Mouse (Mus musculus) intestine, embryonic 16.5 days (tissue): ENCODE data around the gene Trim30b. TPM values are rescaled to one million over a fixed set of nuclear protein-coding genes. Genes with fewer than 3 reads are reported as not detected.
"Not testable (repeated sequence)": the region's sequence is repeated elsewhere in the genome, so short reads cannot be mapped to it uniquely, and the experiment has no call there.

Experiments
- ATAC-seq: fragments of 200-750 bp; cut with Nextera tagmentation; 2 replicates; pipeline ENCODE4 v1.8.0; 2017; ENCODE audit warnings: moderate TSS enrichment, moderate library complexity
- H3K27ac ChIP-seq: fragments of 300-500 bp; sonication (generic); 2 replicates; pipeline ENCODE4 v1.5.1; 2014; ENCODE audit warnings: mild to moderate bottlenecking, low read length
- H3K27me3 ChIP-seq: fragments of 300-500 bp; sonication (generic); replicated peaks from 2 replicates; pipeline ENCODE4 v1.6.1; 2014; ENCODE audit warnings: low read length, control low read depth, mixed read lengths; ENCODE audit not compliant: control insufficient read depth, insufficient read depth
- H3K36me3 ChIP-seq: fragments of 300-500 bp; sonication (generic); 2 replicates; pipeline ENCODE4 v1.6.1; 2014; ENCODE audit warnings: low read length, control low read depth; ENCODE audit not compliant: control insufficient read depth, insufficient read depth
- H3K4me1 ChIP-seq: fragments of 300-500 bp; sonication (generic); 2 replicates; pipeline ENCODE4 v1.6.1; 2014; ENCODE audit warnings: low read length, control low read depth, mixed read lengths; ENCODE audit not compliant: control insufficient read depth, insufficient read depth
- H3K4me2 ChIP-seq: fragments of 300-500 bp; sonication (generic); 2 replicates; pipeline ENCODE4 v1.6.1; 2014; ENCODE audit warnings: low read depth, low read length, control low read depth
- H3K4me3 ChIP-seq: fragments of 300-500 bp; sonication (generic); 2 replicates; pipeline ENCODE4 v1.5.1; 2014; ENCODE audit warnings: mild to moderate bottlenecking, low read length
- H3K9ac ChIP-seq: fragments of 300-500 bp; sonication (generic); 2 replicates; pipeline ENCODE4 v1.6.1; 2014; ENCODE audit warnings: low read depth, low read length
- H3K9me3 ChIP-seq: fragments of 300-500 bp; sonication (generic); 2 replicates; pipeline ENCODE4 v1.6.1; 2016; ENCODE audit warnings: low read length, control low read depth; ENCODE audit not compliant: control insufficient read depth
- WGBS: fragments of 180-500 bp; shearing (Covaris S2); extraction: QIAGEN DNeasy Blood & Tissue Kit; methylation state at CpG from one replicate; pipeline ENCODE4 v1.1.7; 2014; 5-methylcytosine and 5-hydroxymethylcytosine counted together
- polyA plus RNA-seq: library from polyadenylated mRNA; unstranded; fragments of >200 nt; fragmentation: Nextera tagmentation; extraction: Ambion mirVana; gene quantifications from 2 replicates; pipeline ENCODE4 v1.2.1, GENCODE M21; 2015

The Trim30b gene
- polyA plus RNA-seq, 1 experiment from 2014 or later = 0.20 TPM

- 90% methylated on average over 2 of the region's 4 CpGs for WGBS
- not testable (repeated sequence) for ATAC-seq
Observed at GRCm38 (mm10) chr7:104340744-104341143, 28.9 kb downstream of the Trim30b start.

GRCm38 (mm10) chr7:104335547-104335946 is 34.1 kb downstream of the Trim30b start:
- H3K4me1 ChIP-seq, H3K9ac ChIP-seq, H3K4me2 ChIP-seq, H3K36me3 ChIP-seq, H3K9me3 ChIP-seq, ATAC-seq, H3K4me3 ChIP-seq, H3K27ac ChIP-seq, H3K27me3 ChIP-seq: not testable (repeated sequence)
- WGBS = 82% methylated on average over 3 of the region's 3 CpGs

More at GRCm38 (mm10) chr7:104340744-104341143, 28.9 kb downstream of the Trim30b start:
- H3K4me1 ChIP-seq, H3K9me3 ChIP-seq, H3K9ac ChIP-seq, H3K36me3 ChIP-seq, H3K4me2 ChIP-seq, H3K4me3 ChIP-seq, H3K27me3 ChIP-seq, H3K27ac ChIP-seq: not testable (repeated sequence)

- H3K4me1 ChIP-seq, H3K9me3 ChIP-seq, ATAC-seq, H3K9ac ChIP-seq, H3K4me2 ChIP-seq, H3K4me3 ChIP-seq, H3K27ac ChIP-seq, H3K27me3 ChIP-seq, H3K36me3 ChIP-seq: not testable (repeated sequence)
- 92% methylated on average over 2 of the region's 2 CpGs for WGBS
Observed at GRCm38 (mm10) chr7:104329171-104329570, 40.5 kb downstream of the Trim30b start, which contains the start of gene Trim34b. Trim34b (plus strand) TSS chr7:104329471.

- ATAC-seq = no peak
- no peak overlapping the region for H3K4me2 ChIP-seq
- no peak overlapping the region for H3K4me3 ChIP-seq
- H3K27ac ChIP-seq = no peak overlapping the region
- H3K4me1 ChIP-seq = no peaks in the 10 kb centered on the region
- H3K36me3 ChIP-seq = no peaks in the 10 kb centered on the region
- H3K27me3 ChIP-seq = no peaks in the 10 kb centered on the region
- WGBS = 60% methylated on average over 9 of the region's 9 CpGs
- H3K9ac ChIP-seq = no peak overlapping the region
- no peaks in the 10 kb centered on the region for H3K9me3 ChIP-seq
Observed at GRCm38 (mm10) chr7:104322028-104322427, 47.7 kb downstream of the Trim30b start.

GRCm38 (mm10) chr7:104315369-104316080 is 54.2 kb downstream of the Trim30b start, which contains the start of gene Trim12a:
Trim12a (minus strand) TSS chr7:104315466.
- not testable (repeated sequence) for H3K27me3 ChIP-seq, H3K36me3 ChIP-seq, H3K27ac ChIP-seq, H3K9me3 ChIP-seq, H3K4me1 ChIP-seq
- Histone ChIP-seq H3K9ac (peak within 1 kb of the TSS; percentile 58), H3K4me3 (peak within 1 kb of the TSS; percentile 51), H3K4me2 (peak within 1 kb of the TSS; percentile 47)
- WGBS = 16% methylated on average over 4 of the region's 4 CpGs
- peak; percentile 97 for ATAC-seq

- H3K4me2 ChIP-seq = peak overlapping the region; percentile 47
- H3K9me3 ChIP-seq = no peaks in the 10 kb centered on the region
- no peaks in the 10 kb centered on the region for H3K4me1 ChIP-seq
- H3K9ac ChIP-seq = peak overlapping the region; percentile 58
- peak overlapping the region; percentile 51 for H3K4me3 ChIP-seq
- no peaks in the 10 kb centered on the region for H3K27me3 ChIP-seq
- no peaks in the 10 kb centered on the region for H3K36me3 ChIP-seq
- 7% methylated on average over 15 of the region's 15 CpGs for WGBS
- ATAC-seq = peak; percentile 86
- no peak overlapping the region for H3K27ac ChIP-seq
Observed at GRCm38 (mm10) chr7:104314796-104315353, 54.8 kb downstream of the Trim30b start.

Other genes with a start within 250 kb of the Trim30b start
- gene Ubqln5, start 240.1 kb downstream of the Trim30b start, polyA plus RNA-seq = not detected in 2 replicates
- not detected in 2 replicates for gene Olfr643, start 232.5 kb downstream of the Trim30b start, polyA plus RNA-seq
- not detected in 2 replicates for gene Ubqln3, start 226.6 kb downstream of the Trim30b start, polyA plus RNA-seq
- not detected in 2 replicates for gene Ubqlnl, start 219.3 kb downstream of the Trim30b start, polyA plus RNA-seq
- not detected in 2 replicates for gene Olfm5, start 205.1 kb downstream of the Trim30b start, polyA plus RNA-seq
- gene Olfr648, start 186.5 kb downstream of the Trim30b start, polyA plus RNA-seq = 0.11 and 0.20 TPM in 2 replicates
- gene Olfr649, start 173.9 kb downstream of the Trim30b start, polyA plus RNA-seq = not detected in 2 replicates
- 0.78 and 1.2 TPM in 2 replicates for gene Trim6, start 151.1 kb downstream of the Trim30b start, polyA plus RNA-seq
- gene Trim34a, start 125.4 kb downstream of the Trim30b start, polyA plus RNA-seq = 2.0 and 2.6 TPM in 2 replicates
- 0.33 and 0.47 TPM in 2 replicates for gene Trim5, start 81.8 kb downstream of the Trim30b start, polyA plus RNA-seq
- 5.1 and 6.3 TPM in 2 replicates for gene Trim12a, start 54.4 kb downstream of the Trim30b start, polyA plus RNA-seq
- gene Trim34b, start 40.4 kb downstream of the Trim30b start, polyA plus RNA-seq = 0.13 TPM in 1 of 2 replicates, not detected in the other
- gene Trim12c, start 16.5 kb downstream of the Trim30b start, polyA plus RNA-seq = 1.9 and 2.5 TPM in 2 replicates
- gene Trim30c, start 31.0 kb upstream of the Trim30b start, polyA plus RNA-seq = 0.31 and 0.34 TPM in 2 replicates
- gene Trim30a, start 95.3 kb upstream of the Trim30b start, polyA plus RNA-seq = 1.2 TPM in 2 replicates
- 0.88 and 0.93 TPM in 2 replicates for gene Trim30d, start 138.0 kb upstream of the Trim30b start, polyA plus RNA-seq
- gene Olfr651, start 180.2 kb upstream of the Trim30b start, polyA plus RNA-seq = not detected in 2 replicates
- gene Olfr652, start 191.0 kb upstream of the Trim30b start, polyA plus RNA-seq = not detected in 2 replicates
- not detected in 2 replicates for gene Olfr653, start 207.4 kb upstream of the Trim30b start, polyA plus RNA-seq
- not detected in 2 replicates for gene Olfr654, start 217.1 kb upstream of the Trim30b start, polyA plus RNA-seq
- gene Olfr655, start 231.9 kb upstream of the Trim30b start, polyA plus RNA-seq = not detected in 2 replicates
- not detected in 2 replicates for gene Olfr656, start 244.1 kb upstream of the Trim30b start, polyA plus RNA-seq